Mouse (Mus musculus): Measurements from ENCODE around the gene Slc25a28. TPM values are rescaled to one million over a fixed set of nuclear protein-coding genes. Genes with fewer than 3 reads are reported as not detected.

Slc25a28 gene
- polyA plus RNA-seq, 1 experiment from 2014 or later = 17.1 TPM

DNA sequence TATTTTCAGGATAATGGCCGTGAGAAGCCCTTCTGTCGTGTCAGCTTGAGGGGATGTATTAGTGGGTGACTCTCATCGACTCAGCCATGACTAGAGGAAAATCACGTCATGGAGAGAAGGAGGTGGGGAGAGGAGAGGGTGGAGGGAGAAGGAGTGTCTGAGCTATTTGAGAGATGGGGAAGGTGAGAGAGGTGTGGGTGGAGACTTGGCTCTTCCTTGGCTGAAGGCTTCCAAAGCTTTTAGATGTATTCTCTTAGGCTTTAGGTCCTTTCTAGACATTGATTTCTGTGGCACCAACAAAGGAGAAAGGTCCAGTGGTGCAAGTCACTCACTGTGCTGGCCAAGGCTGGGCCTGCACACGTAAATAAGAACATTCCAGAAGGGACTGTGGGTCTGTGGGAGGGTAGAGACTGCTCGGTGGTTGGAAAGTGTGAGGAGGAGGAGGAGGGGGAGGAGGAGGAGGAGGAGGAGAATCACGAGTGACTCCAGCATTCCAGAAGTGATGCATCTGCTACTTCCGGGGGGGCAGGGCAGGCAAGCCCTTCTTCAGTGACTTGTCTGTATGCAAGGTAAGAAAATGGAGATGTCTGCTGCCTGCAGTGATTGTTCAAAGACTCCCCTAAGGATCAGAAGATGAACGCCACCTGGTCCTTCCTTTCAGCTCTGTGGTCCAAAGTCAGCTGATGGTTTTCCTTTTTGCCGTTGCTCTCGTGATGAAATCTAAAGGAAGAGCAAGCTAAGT lies 24.5 kb upstream of the Slc25a28 start:
- ATAC-seq (replicated peaks; ENCODE audit: low FRiP score, low read depth) = no peak
- H3K9me3 ChIP-seq (replicated peaks; ENCODE audit: low read length) = no peaks in the 10 kb centered on the region
- 45% methylated on average over 11 of the region's 11 CpGs for WGBS

GRCm38 (mm10) chr19:43697666-43698370 lies 23.1 kb upstream of the Slc25a28 start:
- 85% methylated on average over 5 of the region's 5 CpGs for WGBS
- Histone ChIP-seq H3K4me3 (replicated peaks; ENCODE audit: low read depth, low read length) (no peak overlapping the region), H3K9ac (ENCODE audit: low read depth, low read length) (no peak overlapping the region), H3K4me1 (replicated peaks; ENCODE audit: insufficient read depth, low read length) (no peaks in the 10 kb centered on the region; the same call in 1 of the 2 replicates), H3K27ac (no peak overlapping the region), H3K36me3 (ENCODE audit: insufficient read depth, low read length) (peaks cover 4% of the 10 kb centered on the region; the same call in 1 of the 2 replicates), H3K27me3 (ENCODE audit: insufficient read depth, low read length) (no peaks in the 10 kb centered on the region), H3K4me2 (ENCODE audit: low read length) (no peak overlapping the region), H3K9me3 (replicated peaks; ENCODE audit: low read length) (no peaks in the 10 kb centered on the region)
- ATAC-seq (replicated peaks; ENCODE audit: low FRiP score, low read depth) (no peak), DNase-seq (ENCODE audit: low spot score) (no peak)
- TF ChIP-seq CTCF (IDR thresholded peaks at IDR 0.05; ENCODE audit: low read depth) = no peak

More for the DNA sequence above, 24.5 kb upstream of the Slc25a28 start:
- Histone ChIP-seq H3K27ac (0 out of 2 replicates have a peak overlapping the region, but pooled peaks have one; percentile 10), H3K27me3 (ENCODE audit: insufficient read depth, low read length) (no peaks in the 10 kb centered on the region), H3K4me2 (ENCODE audit: low read length) (no peak overlapping the region), H3K9ac (ENCODE audit: low read depth, low read length) (no peak overlapping the region), H3K4me3 (replicated peaks; ENCODE audit: low read depth, low read length) (no peak overlapping the region), H3K4me1 (replicated peaks; ENCODE audit: insufficient read depth, low read length) (no peaks in the 10 kb centered on the region), H3K36me3 (ENCODE audit: insufficient read depth, low read length) (peaks cover 4% of the 10 kb centered on the region; the same call in 1 of the 2 replicates)
- no peak for TF ChIP-seq CTCF (IDR thresholded peaks at IDR 0.05; ENCODE audit: low read depth)
- DNase-seq (ENCODE audit: low spot score) = no peak

DNA sequence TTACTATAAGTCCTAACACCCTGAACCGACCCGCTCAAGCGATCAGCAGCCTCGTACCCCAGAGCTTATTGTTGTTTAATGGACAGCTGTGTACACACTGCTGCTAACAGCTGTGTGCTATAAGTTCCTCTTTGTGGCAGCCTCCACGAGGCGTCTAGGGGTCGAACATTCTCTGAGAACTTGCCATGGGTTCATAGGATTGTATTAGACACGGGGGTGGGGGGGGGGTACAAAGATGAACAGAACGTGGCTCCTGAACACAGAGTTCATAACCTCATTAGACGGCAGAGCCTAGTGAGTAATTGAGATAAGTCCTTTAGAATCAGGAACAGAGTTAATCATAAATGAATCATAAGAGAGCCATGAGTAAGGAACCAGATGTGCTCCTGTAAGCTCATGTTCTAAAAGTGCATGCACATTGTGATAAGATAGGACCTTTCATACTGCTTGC lies 20.9 kb upstream of the Slc25a28 start:
- peak overlapping the region; percentile 42 for H3K27ac ChIP-seq
- no peak overlapping the region for H3K4me3 ChIP-seq (replicated peaks; ENCODE audit: low read depth, low read length)
- no peaks in the 10 kb centered on the region for H3K27me3 ChIP-seq (ENCODE audit: insufficient read depth, low read length)
- H3K9ac ChIP-seq (ENCODE audit: low read depth, low read length) = no peak overlapping the region
- 36% methylated on average over 10 of the region's 10 CpGs for WGBS
- H3K36me3 ChIP-seq (ENCODE audit: insufficient read depth, low read length) = peaks cover 4% of the 10 kb centered on the region; the same call in 1 of the 2 replicates
- TF ChIP-seq CTCF (IDR thresholded peaks at IDR 0.05; ENCODE audit: low read depth) = no peak
- no peaks in the 10 kb centered on the region; the same call in 1 of the 2 replicates for H3K4me1 ChIP-seq (replicated peaks; ENCODE audit: insufficient read depth, low read length)
- no peak overlapping the region for H3K4me2 ChIP-seq (ENCODE audit: low read length)
- ATAC-seq (replicated peaks; ENCODE audit: low FRiP score, low read depth) (0 out of 2 replicates have a peak, but pooled peaks have one; percentile 36), DNase-seq (ENCODE audit: low spot score) (no peak)
- no peaks in the 10 kb centered on the region for H3K9me3 ChIP-seq (replicated peaks; ENCODE audit: low read length)

GRCm38 (mm10) chr19:43692815-43693214 lies 18.1 kb upstream of the Slc25a28 start:
- DNase-seq (ENCODE audit: low spot score) = no peak
- Histone ChIP-seq H3K27ac (no peak overlapping the region), H3K9me3 (replicated peaks; ENCODE audit: low read length) (no peaks in the 10 kb centered on the region), H3K36me3 (ENCODE audit: insufficient read depth, low read length) (no peaks in the 10 kb centered on the region), H3K9ac (ENCODE audit: low read depth, low read length) (no peak overlapping the region), H3K4me3 (replicated peaks; ENCODE audit: low read depth, low read length) (no peak overlapping the region), H3K4me2 (ENCODE audit: low read length) (no peak overlapping the region), H3K27me3 (ENCODE audit: insufficient read depth, low read length) (no peaks in the 10 kb centered on the region), H3K4me1 (replicated peaks; ENCODE audit: insufficient read depth, low read length) (no peaks in the 10 kb centered on the region; the same call in 1 of the 2 replicates)
- TF ChIP-seq CTCF (IDR thresholded peaks at IDR 0.05; ENCODE audit: low read depth) = no peak
- WGBS = 66% methylated on average over 14 of the region's 14 CpGs
- no peak for ATAC-seq (replicated peaks; ENCODE audit: low FRiP score, low read depth)

- H3K27me3 ChIP-seq (ENCODE audit: insufficient read depth, low read length) = no peaks in the 10 kb centered on the region
- WGBS = under 1% methylated on average over 60 of the region's 60 CpGs
- peak; percentile 66 for TF ChIP-seq CTCF (IDR thresholded peaks at IDR 0.05; ENCODE audit: low read depth)
- DNase-seq (ENCODE audit: low spot score) (peak; percentile 98), ATAC-seq (replicated peaks; ENCODE audit: low FRiP score, low read depth) (peak; percentile 99)
- no peaks in the 10 kb centered on the region for H3K9me3 ChIP-seq (replicated peaks; ENCODE audit: low read length)
- H3K9ac ChIP-seq (ENCODE audit: low read depth, low read length) = peak within 1 kb of the TSS; percentile 83
- peak within 1 kb of the TSS; percentile 86 for H3K4me3 ChIP-seq (replicated peaks; ENCODE audit: low read depth, low read length)
- peak within 1 kb of the TSS; percentile 90 for H3K4me2 ChIP-seq (ENCODE audit: low read length)
- H3K4me1 ChIP-seq (replicated peaks; ENCODE audit: insufficient read depth, low read length) = no peaks in the 10 kb centered on the region; the same call in 1 of the 2 replicates
- H3K36me3 ChIP-seq (ENCODE audit: insufficient read depth, low read length) = no peaks in the 10 kb centered on the region
- peak within 1 kb of the TSS; percentile 50 for H3K27ac ChIP-seq
Measured at GRCm38 (mm10) chr19:43689419-43690246, 15.0 kb upstream of the Slc25a28 start, which contains the start of gene Entpd7. Gene Entpd7, plus strand, starts transcription at chr19:43689672.
